Mouse (Mus musculus) ES-E14 (cell line): ENCODE measurements around the gene Ly6g6c. TPM values are rescaled to one million over a fixed set of nuclear protein-coding genes. Genes with fewer than 3 reads are reported as not detected.

Source experiments
- DNase-seq: peaks from one replicate; pipeline ENCODE4 v3.0.0-alpha.2; 2013; ENCODE audit warnings: low read depth, low spot score
- H3K27ac ChIP-seq: 2 replicates; pipeline ENCODE4 v1.5.1; 2012; ENCODE audit warnings: low read depth, mild to moderate bottlenecking, low read length, moderate library complexity, mixed read lengths; ENCODE audit not compliant: poor library complexity, insufficient read depth, severe bottlenecking
- H3K36me3 ChIP-seq: 2 replicates; pipeline ENCODE4 v1.6.1; 2012; ENCODE audit warnings: mild to moderate bottlenecking, low read length, moderate library complexity, mixed read lengths; ENCODE audit not compliant: control insufficient read depth, poor library complexity, insufficient read depth, severe bottlenecking
- H3K4me1 ChIP-seq, 2 experiments: fragments of 150-350 bp in 1 of 2; sonication (generic) in 1 of 2; 2 replicates each; pipeline ENCODE4 v1.6.1; 2012; ENCODE audit warnings: low read length in 2 of 2, mild to moderate bottlenecking in 1 of 2, mixed read lengths in 1 of 2; ENCODE audit not compliant: control insufficient read depth in 2 of 2, insufficient read depth in 2 of 2, poor library complexity in 1 of 2
- H3K4me3 ChIP-seq, 2 experiments: fragments of 150-350 bp in 1 of 2; sonication (generic) in 1 of 2; 2 replicates each; pipeline ENCODE4 v1.5.1; 2012; ENCODE audit warnings: low read length in 2 of 2, low read depth in 1 of 2, mild to moderate bottlenecking in 1 of 2, mixed read lengths in 1 of 2; ENCODE audit not compliant: insufficient read depth in 1 of 2, poor library complexity in 1 of 2, severe bottlenecking in 1 of 2
- H3K9ac ChIP-seq: 2 replicates; pipeline ENCODE4 v1.6.1; 2012; ENCODE audit warnings: low read depth, mild to moderate bottlenecking, low read length, mixed read lengths; ENCODE audit not compliant: poor library complexity, insufficient read depth, severe bottlenecking
- H3K9me3 ChIP-seq: fragments of 150-350 bp; sonication (generic); 2 replicates; pipeline ENCODE4 v1.6.1; 2012; ENCODE audit warnings: low read depth, mild to moderate bottlenecking, low read length; ENCODE audit not compliant: control insufficient read depth, insufficient read depth
- CHD2 ChIP-seq: IDR thresholded peaks from 2 replicates; pipeline ENCODE4 v1.6.1; 2014; ENCODE audit warnings: mild to moderate bottlenecking, low read depth, low read length, inconsistent platforms
- HCFC1 ChIP-seq: IDR thresholded peaks from 2 replicates; pipeline ENCODE4 v1.6.1; 2012; ENCODE audit warnings: low read length, inconsistent platforms, borderline replicate concordance; ENCODE audit not compliant: insufficient read depth
- MAFK ChIP-seq: IDR thresholded peaks from 2 replicates; pipeline ENCODE4 v1.6.1; 2014; ENCODE audit warnings: mild to moderate bottlenecking, low read depth, low read length, inconsistent platforms; ENCODE audit not compliant: insufficient read depth
- ZC3H11A ChIP-seq: IDR thresholded peaks from 2 replicates; pipeline ENCODE4 v1.6.1; 2012; ENCODE audit warnings: low read depth, mild to moderate bottlenecking, inconsistent platforms, low read length, borderline replicate concordance
- ZNF384 ChIP-seq: IDR thresholded peaks from 2 replicates; pipeline ENCODE4 v1.6.1; 2012; ENCODE audit warnings: low read depth, low read length, inconsistent platforms
- in situ Hi-C, 2 experiments: fragments of 600-800 bp; cut with MboI; formaldehyde crosslinking; loops; one replicate each; pipeline ENCODE4 v1.15.1; 2025; ENCODE audit warnings: low sequenced_read_pairs in 2 of 2, inconsistent platforms in 1 of 2; ENCODE audit not compliant: unreplicated experiment in 2 of 2
- total RNA-seq: library from RNA; depleted of rRNA; stranded (reverse); fragments of 300-350 nt; gene quantifications from 2 replicates; pipeline ENCODE4 v1.2.3, GENCODE M21; 2012

Gene Ly6g6c
- total RNA-seq, 1 experiment, result not detected

- TF ChIP-seq MAFK (no peak), ZC3H11A (no peak), ZNF384 (no peak)
- DNase-seq, result no peak
- Histone ChIP-seq H3K9me3 (no peaks in the 10 kb centered on the region), H3K4me3 (no peak overlapping the region), H3K36me3 (no peaks in the 10 kb centered on the region), H3K9ac (no peak overlapping the region), H3K4me1 (peaks cover 2 to 26% of the 10 kb centered on the region in 2 experiments; a peak in 3 of 4 replicates), H3K27ac (no peak overlapping the region)
- in situ Hi-C loops, result loop anchor here in 1 of 2 experiments (25.0 kb wide), 1 partner anchor 88 kb away; the partner anchor contains the start of genes Csnk2b, Gpank1, Ly6g5b and Ly6g5c
Measured at GRCm38 (mm10) chr17:35024261-35024660, 40.9 kb upstream of the Ly6g6c start.

- TF ChIP-seq ZNF384, result no peak
- no peak for TF ChIP-seq MAFK
- TF ChIP-seq HCFC1, result no peak
- no peak for TF ChIP-seq CHD2
- TF ChIP-seq ZC3H11A, result no peak
- no peaks in the 10 kb centered on the region for H3K9me3 ChIP-seq
- no peak overlapping the region for H3K9ac ChIP-seq
- in situ Hi-C loops, result loop anchor here in 1 of 2 experiments (25.0 kb wide), 1 partner anchor 87 kb away; the partner anchor contains the start of genes Csnk2b, Gpank1, Ly6g5b and Ly6g5c
- DNase-seq, result no peak
- no peak overlapping the region for H3K4me3 ChIP-seq
- peaks cover 2 to 28% of the 10 kb centered on the region in 2 experiments; a peak in 3 of 4 replicates for H3K4me1 ChIP-seq
- H3K36me3 ChIP-seq, result no peaks in the 10 kb centered on the region
- H3K27ac ChIP-seq, result no peak overlapping the region
Measured at GRCm38 (mm10) chr17:35024691-35025488, 40.3 kb upstream of the Ly6g6c start.

- no peak overlapping the region for H3K4me3 ChIP-seq
- no peaks in the 10 kb centered on the region for H3K36me3 ChIP-seq
- DNase-seq, result no peak
- in situ Hi-C loops, result no loop called here
- peaks cover 2 to 35% of the 10 kb centered on the region in 2 experiments; a peak in 3 of 4 replicates for H3K4me1 ChIP-seq
- H3K9ac ChIP-seq, result no peak overlapping the region
- H3K27ac ChIP-seq, result no peak overlapping the region
- no peaks in the 10 kb centered on the region for H3K9me3 ChIP-seq
- TF ChIP-seq CHD2 (no peak), ZNF384 (no peak), MAFK (no peak), ZC3H11A (no peak), HCFC1 (no peak)
Measured at GRCm38 (mm10) chr17:35026206-35026605, 39.0 kb upstream of the Ly6g6c start.

GRCm38 (mm10) chr17:35027277-35028068, 37.7 kb upstream of the Ly6g6c start, which contains the start of gene Sapcd1:
Sapcd1 (minus strand) TSS chr17:35028016.
- Histone ChIP-seq H3K9ac (no peak within 1 kb of the TSS), H3K4me1 (peaks cover 0 to 29% of the 10 kb centered on the region in 2 experiments; a peak in 2 of 4 replicates), H3K4me3 (peak within 1 kb of the TSS in 1 of 2 experiments; percentile 4; a peak in 1 of 4 replicates), H3K36me3 (no peaks in the 10 kb centered on the region), H3K9me3 (no peaks in the 10 kb centered on the region), H3K27ac (peak within 1 kb of the TSS; percentile 8; the same call in 1 of the 2 replicates)
- TF ChIP-seq MAFK (no peak), ZC3H11A (no peak), ZNF384 (no peak), CHD2 (no peak)
- in situ Hi-C loops, result no loop called here
- no peak for DNase-seq
